Mouse (Mus musculus): Measurements from ENCODE around the gene Phactr3. TPM values are rescaled to one million over a fixed set of nuclear protein-coding genes. Genes with fewer than 3 reads are reported as not detected.
A peak's percentile ranks its signal among the peaks of the same experiment; 100 is the strongest.

Phactr3 gene
- polyA plus RNA-seq, 1 experiment from 2014 or later: 62.5 TPM

DNA sequence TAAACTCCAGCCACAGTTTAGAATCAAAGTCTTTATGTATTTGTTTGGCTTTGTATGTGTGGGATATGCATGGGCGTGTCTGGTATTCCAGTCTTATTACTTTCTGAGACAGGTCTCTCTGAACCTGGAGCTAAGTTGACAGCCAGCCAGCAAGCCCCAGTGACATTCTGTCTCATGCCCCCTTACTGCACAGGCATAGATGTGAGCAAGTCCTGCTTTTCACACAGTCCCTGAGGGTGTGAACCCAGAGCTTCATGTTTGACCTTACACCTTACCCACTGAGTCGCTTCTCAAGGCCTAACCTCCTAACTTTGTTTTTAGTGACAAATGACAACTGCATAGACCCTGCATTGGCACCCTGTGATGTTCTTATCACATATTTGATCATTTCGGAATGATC, 169.9 kb downstream of the Phactr3 start:
- ATAC-seq (ENCODE audit: low FRiP score, low TSS enrichment) (no peak), DNase-seq (no peak)
- H3K4me3 ChIP-seq (replicated peaks; ENCODE audit: low read depth, low read length): no peak overlapping the region
- no peaks in the 10 kb centered on the region for H3K9me3 ChIP-seq (ENCODE audit: control insufficient read depth, low read length)
- no peak overlapping the region for H3K27ac ChIP-seq (replicated peaks; ENCODE audit: low read depth, low read length)
- peaks cover 14% of the 10 kb centered on the region; the same call in 1 of the 2 replicates for H3K36me3 ChIP-seq (ENCODE audit: control insufficient read depth, insufficient read depth, low read length)
- no peaks in the 10 kb centered on the region for H3K27me3 ChIP-seq (ENCODE audit: control insufficient read depth, insufficient read depth, low read length)
- H3K9ac ChIP-seq (replicated peaks; ENCODE audit: low read length): no peak overlapping the region
- H3K4me2 ChIP-seq (ENCODE audit: low read length): no peak overlapping the region
- no peaks in the 10 kb centered on the region for H3K4me1 ChIP-seq (ENCODE audit: control insufficient read depth, insufficient read depth, low read length)
- WGBS: 88% methylated on average over 3 of the region's 3 CpGs

DNA sequence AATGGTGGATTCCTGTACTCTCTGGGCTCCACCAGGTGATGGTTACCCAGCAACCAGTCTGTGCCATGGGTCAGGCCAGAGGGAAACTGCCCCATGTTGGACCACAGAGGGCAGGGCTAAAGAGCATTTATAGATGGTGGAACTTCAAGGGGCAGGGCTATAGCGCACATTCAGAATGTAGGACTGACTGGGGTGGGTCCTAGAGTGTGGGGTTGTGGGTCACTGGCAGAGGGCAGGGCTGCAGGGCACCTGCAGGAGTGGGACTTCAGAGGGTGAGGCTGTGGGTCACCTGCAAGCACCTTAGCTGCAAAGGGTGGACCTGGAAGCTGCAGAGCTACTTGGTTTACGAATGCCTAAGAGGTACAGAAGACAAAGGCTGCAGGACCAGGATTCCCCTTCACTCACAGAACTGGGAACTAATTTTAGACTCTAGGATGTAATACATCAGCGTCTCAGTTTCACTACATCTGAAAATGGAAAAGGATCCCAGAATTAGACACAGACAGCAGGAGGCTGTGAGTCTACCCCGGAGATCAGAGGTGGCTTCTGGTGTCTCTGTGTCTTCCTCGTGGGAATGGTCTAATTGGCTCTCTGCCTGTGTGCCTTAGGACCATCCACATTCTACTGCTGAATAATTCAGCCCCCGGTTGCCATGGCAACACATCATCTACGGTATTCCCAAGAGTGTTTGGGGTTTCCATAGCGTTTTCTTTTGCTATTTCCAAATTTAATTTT, 184.8 kb downstream of the Phactr3 start:
- H3K27me3 ChIP-seq (ENCODE audit: control insufficient read depth, insufficient read depth, low read length): no peaks in the 10 kb centered on the region
- H3K9me3 ChIP-seq (ENCODE audit: control insufficient read depth, low read length): no peaks in the 10 kb centered on the region
- WGBS: 26% methylated on average over 8 of the region's 8 CpGs
- peak overlapping the region; percentile 96 for H3K27ac ChIP-seq (replicated peaks; ENCODE audit: low read depth, low read length)
- H3K4me1 ChIP-seq (ENCODE audit: control insufficient read depth, insufficient read depth, low read length): peaks cover 31% of the 10 kb centered on the region
- 0 out of 2 replicates have a peak overlapping the region, but pooled peaks have one; percentile 16 for H3K9ac ChIP-seq (replicated peaks; ENCODE audit: low read length)
- no peak overlapping the region for H3K4me3 ChIP-seq (replicated peaks; ENCODE audit: low read depth, low read length)
- DNase-seq (peak; percentile 97), ATAC-seq (ENCODE audit: low FRiP score, low TSS enrichment) (peak; percentile 88)
- no peaks in the 10 kb centered on the region for H3K36me3 ChIP-seq (ENCODE audit: control insufficient read depth, insufficient read depth, low read length)
- peak overlapping the region; percentile 36 for H3K4me2 ChIP-seq (ENCODE audit: low read length)

DNA sequence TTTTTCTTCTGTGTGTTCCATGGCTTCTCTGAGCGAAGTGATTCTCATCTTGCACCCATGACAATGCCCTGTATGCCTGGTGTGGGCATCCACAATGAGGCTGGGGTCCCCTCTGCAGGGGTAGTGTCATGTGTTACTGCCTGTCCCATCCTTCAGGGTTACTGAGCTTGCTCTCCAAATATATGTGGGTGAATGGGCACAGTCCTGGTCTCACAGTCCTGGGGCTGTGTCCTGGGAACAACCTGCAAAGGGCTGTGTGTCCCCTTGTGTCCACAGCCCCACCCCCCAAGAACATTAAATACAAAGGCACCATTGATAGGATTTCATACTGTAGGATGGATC, 185.4 kb downstream of the Phactr3 start:
- ATAC-seq (ENCODE audit: low FRiP score, low TSS enrichment): peak; percentile 62
- 0% methylated on average over 1 of the region's 1 CpGs for whole genome bisulfite sequencing
- Histone ChIP-seq H3K27me3 (ENCODE audit: control insufficient read depth, insufficient read depth, low read length) (no peaks in the 10 kb centered on the region), H3K9me3 (ENCODE audit: control insufficient read depth, low read length) (no peaks in the 10 kb centered on the region), H3K9ac (replicated peaks; ENCODE audit: low read length) (no peak overlapping the region), H3K4me2 (ENCODE audit: low read length) (peak overlapping the region; percentile 36), H3K4me3 (replicated peaks; ENCODE audit: low read depth, low read length) (no peak overlapping the region), H3K36me3 (ENCODE audit: control insufficient read depth, insufficient read depth, low read length) (no peaks in the 10 kb centered on the region), H3K4me1 (ENCODE audit: control insufficient read depth, insufficient read depth, low read length) (peaks cover 31% of the 10 kb centered on the region), H3K27ac (replicated peaks; ENCODE audit: low read depth, low read length) (peak overlapping the region; percentile 96)
- no peak for DNase-seq

DNA sequence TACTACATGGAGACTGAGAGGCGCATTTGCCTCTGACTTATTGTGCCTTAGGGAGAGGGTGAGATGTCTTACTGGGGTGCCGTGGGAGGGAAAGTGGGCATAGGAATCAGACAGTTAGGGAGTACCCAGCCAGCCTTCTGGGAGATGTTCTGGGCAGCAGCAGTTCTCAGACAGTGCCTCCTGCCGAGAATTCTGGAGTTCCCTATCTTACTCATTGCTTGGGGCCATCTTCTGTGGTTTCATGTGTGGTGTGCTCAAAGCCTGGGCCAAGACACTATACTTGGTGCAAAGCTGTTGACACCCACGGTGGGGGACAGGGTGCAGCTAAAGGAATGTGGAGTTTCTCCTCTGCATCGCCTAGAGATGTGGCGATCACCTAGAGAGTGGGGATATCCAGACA, 185.9 kb downstream of the Phactr3 start:
- Histone ChIP-seq H3K9ac (replicated peaks; ENCODE audit: low read length) (no peak overlapping the region), H3K27me3 (ENCODE audit: control insufficient read depth, insufficient read depth, low read length) (no peaks in the 10 kb centered on the region), H3K4me2 (ENCODE audit: low read length) (no peak overlapping the region), H3K27ac (replicated peaks; ENCODE audit: low read depth, low read length) (peak overlapping the region; percentile 96), H3K36me3 (ENCODE audit: control insufficient read depth, insufficient read depth, low read length) (no peaks in the 10 kb centered on the region), H3K4me3 (replicated peaks; ENCODE audit: low read depth, low read length) (no peak overlapping the region), H3K4me1 (ENCODE audit: control insufficient read depth, insufficient read depth, low read length) (peaks cover 31% of the 10 kb centered on the region), H3K9me3 (ENCODE audit: control insufficient read depth, low read length) (no peaks in the 10 kb centered on the region)
- WGBS: 83% methylated on average over 6 of the region's 6 CpGs
- ATAC-seq (ENCODE audit: low FRiP score, low TSS enrichment) (no peak), DNase-seq (no peak)

DNA sequence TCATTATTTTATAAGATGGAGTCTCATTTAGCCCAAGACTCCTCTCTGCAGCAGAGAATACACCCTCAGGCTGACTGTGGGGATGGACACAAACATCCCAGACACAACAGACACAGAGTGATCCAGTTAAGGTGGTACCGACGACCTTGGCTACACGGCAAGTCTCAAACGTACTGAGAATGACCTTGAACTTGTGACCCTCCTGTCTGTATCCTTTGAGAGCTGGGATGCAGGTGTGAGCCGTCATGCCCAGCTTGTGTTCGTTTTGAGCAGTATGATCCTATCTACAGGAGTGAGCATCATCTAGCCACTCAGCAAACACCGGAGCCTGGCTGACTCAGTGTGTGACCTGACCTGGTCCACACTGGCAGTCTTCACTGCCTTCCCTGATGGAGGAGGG, 194.8 kb downstream of the Phactr3 start:
- H3K4me3 ChIP-seq (replicated peaks; ENCODE audit: low read depth, low read length): no peak overlapping the region
- no peak overlapping the region for H3K27ac ChIP-seq (replicated peaks; ENCODE audit: low read depth, low read length)
- H3K9me3 ChIP-seq (ENCODE audit: control insufficient read depth, low read length): no peaks in the 10 kb centered on the region
- H3K4me1 ChIP-seq (ENCODE audit: control insufficient read depth, insufficient read depth, low read length): no peaks in the 10 kb centered on the region
- H3K36me3 ChIP-seq (ENCODE audit: control insufficient read depth, insufficient read depth, low read length): peaks cover 3% of the 10 kb centered on the region; the same call in 1 of the 2 replicates
- WGBS: 86% methylated on average over 7 of the region's 7 CpGs
- DNase-seq (no peak), ATAC-seq (ENCODE audit: low FRiP score, low TSS enrichment) (no peak)
- H3K27me3 ChIP-seq (ENCODE audit: control insufficient read depth, insufficient read depth, low read length): no peaks in the 10 kb centered on the region
- H3K9ac ChIP-seq (replicated peaks; ENCODE audit: low read length): no peak overlapping the region
- H3K4me2 ChIP-seq (ENCODE audit: low read length): no peak overlapping the region

DNA sequence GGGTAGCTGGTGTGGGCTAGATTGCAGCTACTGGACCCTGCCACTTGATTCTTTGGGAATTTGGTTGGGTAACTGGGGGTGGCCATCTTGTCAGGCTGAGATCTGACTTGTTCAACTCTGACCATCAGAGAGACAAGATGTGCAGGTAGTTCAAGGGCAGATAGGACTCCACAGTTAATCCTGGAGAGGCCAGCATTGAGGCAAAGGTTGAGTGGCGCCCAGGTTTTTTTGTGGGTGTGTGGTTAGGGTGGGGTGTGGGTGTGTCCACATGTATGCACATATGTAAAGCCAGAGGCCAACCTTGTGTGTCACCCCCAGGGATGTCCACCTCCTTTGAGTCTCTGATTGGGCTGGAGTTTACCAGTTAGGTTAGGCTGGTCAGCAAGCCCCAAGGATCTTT, 197.5 kb downstream of the Phactr3 start:
- H3K36me3 ChIP-seq (ENCODE audit: control insufficient read depth, insufficient read depth, low read length): peaks cover 3% of the 10 kb centered on the region; the same call in 1 of the 2 replicates
- H3K9me3 ChIP-seq (ENCODE audit: control insufficient read depth, low read length): no peaks in the 10 kb centered on the region
- DNase-seq: no peak
- no peak for ATAC-seq (ENCODE audit: low FRiP score, low TSS enrichment)
- 92% methylated on average over 1 of the region's 1 CpGs for WGBS
- no peaks in the 10 kb centered on the region for H3K4me1 ChIP-seq (ENCODE audit: control insufficient read depth, insufficient read depth, low read length)
- H3K4me2 ChIP-seq (ENCODE audit: low read length): no peak overlapping the region
- H3K4me3 ChIP-seq (replicated peaks; ENCODE audit: low read depth, low read length): no peak overlapping the region
- no peak overlapping the region for H3K9ac ChIP-seq (replicated peaks; ENCODE audit: low read length)
- H3K27ac ChIP-seq (replicated peaks; ENCODE audit: low read depth, low read length): no peak overlapping the region
- no peaks in the 10 kb centered on the region for H3K27me3 ChIP-seq (ENCODE audit: control insufficient read depth, insufficient read depth, low read length)

DNA sequence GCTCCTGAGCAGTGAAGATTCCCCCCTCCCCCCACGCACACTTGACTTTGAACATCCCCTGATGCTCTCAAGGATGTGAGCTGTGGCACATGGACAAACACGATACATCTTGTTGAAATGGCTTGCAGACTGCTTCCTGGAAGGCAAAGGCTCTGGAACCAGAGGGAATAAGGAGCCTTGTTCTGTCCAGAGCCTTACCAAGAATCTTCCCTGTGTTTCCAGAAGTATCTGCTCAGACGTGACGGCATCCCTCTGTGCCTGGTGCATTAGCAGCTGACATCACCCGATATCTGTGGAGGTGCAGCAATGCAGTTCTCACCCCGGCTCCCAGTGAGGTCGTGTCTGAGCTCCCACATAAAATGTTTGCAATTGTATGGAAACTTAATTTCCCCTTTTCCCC, 201.0 kb downstream of the Phactr3 start:
- no peaks in the 10 kb centered on the region for H3K4me1 ChIP-seq (ENCODE audit: control insufficient read depth, insufficient read depth, low read length)
- no peak overlapping the region for H3K9ac ChIP-seq (replicated peaks; ENCODE audit: low read length)
- DNase-seq (no peak), ATAC-seq (ENCODE audit: low FRiP score, low TSS enrichment) (no peak)
- no peaks in the 10 kb centered on the region for H3K27me3 ChIP-seq (ENCODE audit: control insufficient read depth, insufficient read depth, low read length)
- H3K9me3 ChIP-seq (ENCODE audit: control insufficient read depth, low read length): no peaks in the 10 kb centered on the region
- no peak overlapping the region for H3K27ac ChIP-seq (replicated peaks; ENCODE audit: low read depth, low read length)
- WGBS: 89% methylated on average over 7 of the region's 7 CpGs
- no peak overlapping the region for H3K4me2 ChIP-seq (ENCODE audit: low read length)
- H3K4me3 ChIP-seq (replicated peaks; ENCODE audit: low read depth, low read length): no peak overlapping the region
- peaks cover 3% of the 10 kb centered on the region; the same call in 1 of the 2 replicates for H3K36me3 ChIP-seq (ENCODE audit: control insufficient read depth, insufficient read depth, low read length)

DNA sequence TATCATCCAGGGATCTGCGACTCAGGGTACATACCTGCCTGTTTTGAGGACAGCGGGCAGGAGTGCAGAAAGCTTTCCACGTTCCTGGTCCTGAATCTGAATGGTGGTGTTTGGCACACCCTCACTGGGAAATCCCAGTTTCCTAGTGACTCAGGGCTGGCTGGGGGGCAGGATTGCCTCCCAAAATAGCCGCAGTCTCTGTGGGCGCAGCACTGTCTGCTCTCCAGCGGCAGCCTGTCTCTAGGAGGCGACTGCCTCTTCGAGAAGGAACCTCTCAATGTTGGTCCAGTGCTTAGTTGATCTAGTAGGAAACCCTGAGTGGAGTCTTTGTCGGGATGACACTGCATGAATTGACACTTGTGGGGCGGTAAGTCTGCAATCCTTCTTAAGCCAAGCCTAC, 202.5 kb downstream of the Phactr3 start:
- no peak for DNase-seq
- Histone ChIP-seq H3K9ac (replicated peaks; ENCODE audit: low read length) (no peak overlapping the region), H3K27ac (replicated peaks; ENCODE audit: low read depth, low read length) (no peak overlapping the region), H3K4me1 (ENCODE audit: control insufficient read depth, insufficient read depth, low read length) (no peaks in the 10 kb centered on the region), H3K4me3 (replicated peaks; ENCODE audit: low read depth, low read length) (no peak overlapping the region), H3K9me3 (ENCODE audit: control insufficient read depth, low read length) (no peaks in the 10 kb centered on the region), H3K27me3 (ENCODE audit: control insufficient read depth, insufficient read depth, low read length) (no peaks in the 10 kb centered on the region), H3K36me3 (ENCODE audit: control insufficient read depth, insufficient read depth, low read length) (no peaks in the 10 kb centered on the region), H3K4me2 (ENCODE audit: low read length) (no peak overlapping the region)
- WGBS: 87% methylated on average over 10 of the region's 10 CpGs
- ATAC-seq (ENCODE audit: low FRiP score, low TSS enrichment): no peak

DNA sequence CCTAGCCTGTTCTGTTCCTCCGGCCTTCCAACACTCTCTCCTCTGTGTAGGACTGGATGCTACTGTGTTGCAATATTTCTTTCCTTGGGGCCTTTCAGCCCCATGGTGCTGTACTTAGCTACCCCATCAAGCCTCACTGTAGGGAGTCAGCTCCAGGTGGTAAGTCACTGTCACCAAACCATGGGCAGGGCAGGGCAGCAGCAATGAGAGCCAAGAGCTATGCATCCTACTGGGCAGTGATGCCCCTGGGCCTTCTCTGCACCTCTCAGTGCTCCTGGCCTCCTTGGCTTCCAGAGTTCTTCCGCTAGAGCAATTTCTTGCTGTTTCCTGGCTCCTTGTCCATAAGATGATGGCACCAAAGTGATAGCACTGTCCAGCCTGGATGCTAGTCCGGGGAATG, 205.6 kb downstream of the Phactr3 start:
- WGBS: 97% methylated on average over 3 of the region's 3 CpGs
- Histone ChIP-seq H3K4me1 (ENCODE audit: control insufficient read depth, insufficient read depth, low read length) (peaks cover 23% of the 10 kb centered on the region), H3K27ac (replicated peaks; ENCODE audit: low read depth, low read length) (no peak overlapping the region), H3K9me3 (ENCODE audit: control insufficient read depth, low read length) (no peaks in the 10 kb centered on the region), H3K4me2 (ENCODE audit: low read length) (no peak overlapping the region), H3K4me3 (replicated peaks; ENCODE audit: low read depth, low read length) (no peak overlapping the region), H3K27me3 (ENCODE audit: control insufficient read depth, insufficient read depth, low read length) (no peaks in the 10 kb centered on the region), H3K9ac (replicated peaks; ENCODE audit: low read length) (no peak overlapping the region), H3K36me3 (ENCODE audit: control insufficient read depth, insufficient read depth, low read length) (no peaks in the 10 kb centered on the region)
- no peak for ATAC-seq (ENCODE audit: low FRiP score, low TSS enrichment)
- no peak for DNase-seq

Measured in midbrain, embryonic 14.5 days (tissue).